Mouse (Mus musculus) neutrophil, adult 5-6 weeks (primary cell): ENCODE data around the gene Prpf4b. TPM values are rescaled to one million over a fixed set of nuclear protein-coding genes. Genes with fewer than 3 reads are reported as not detected.
"Not testable (repeated sequence)": the region's sequence is repeated elsewhere in the genome, so short reads cannot be mapped to it uniquely, and the experiment has no call there.

Source experiments
- ATAC-seq: fragments of 151-379, 151-347 bp; 2 replicates; pipeline ENCODE4 v1.8.0; 2017; ENCODE audit warnings: mild to moderate bottlenecking, moderate TSS enrichment; ENCODE audit not compliant: insufficient number of reproducible peaks, poor library complexity, low FRiP score, severe bottlenecking; ENCODE audit errors: extremely low read depth
- total RNA-seq: library from RNA; stranded (forward); fragments of 200-1000 nt; gene quantifications from 2 replicates; pipeline ENCODE4 v1.2.3, GENCODE M21; 2017

Gene Prpf4b
- 201 and 203 TPM in 2 replicates for total RNA-seq

DNA sequence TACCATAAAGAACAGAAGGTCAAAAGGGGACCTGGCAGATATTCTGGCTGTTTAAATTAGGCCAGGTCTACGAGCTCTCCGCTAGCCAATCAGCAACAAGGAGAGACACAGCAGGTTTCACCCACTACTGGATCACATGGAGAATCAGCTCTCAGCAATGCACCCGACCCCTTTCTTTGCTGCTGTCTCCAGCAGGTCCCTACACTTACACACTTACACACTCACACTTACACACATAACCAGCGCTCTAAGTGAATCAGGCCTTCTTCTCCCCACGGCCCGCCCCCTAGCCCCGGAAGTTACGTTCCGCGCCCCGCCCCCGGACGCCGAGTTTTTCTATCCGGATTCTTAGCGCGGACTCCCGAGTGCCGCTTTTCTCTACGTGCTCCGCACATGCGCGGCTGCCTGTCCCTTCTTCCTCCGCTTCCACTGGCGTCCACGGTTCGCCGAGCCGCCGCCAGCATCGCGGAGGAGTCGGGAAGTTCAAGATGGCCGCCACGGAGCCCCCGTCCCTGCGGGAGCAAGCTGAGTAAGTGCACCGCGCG, at the start of gene Prpf4b:
Gene Prpf4b, plus strand, starts transcription at position 137 of the 545 bp plus-strand sequence.
- ATAC-seq = peak; percentile 71

DNA sequence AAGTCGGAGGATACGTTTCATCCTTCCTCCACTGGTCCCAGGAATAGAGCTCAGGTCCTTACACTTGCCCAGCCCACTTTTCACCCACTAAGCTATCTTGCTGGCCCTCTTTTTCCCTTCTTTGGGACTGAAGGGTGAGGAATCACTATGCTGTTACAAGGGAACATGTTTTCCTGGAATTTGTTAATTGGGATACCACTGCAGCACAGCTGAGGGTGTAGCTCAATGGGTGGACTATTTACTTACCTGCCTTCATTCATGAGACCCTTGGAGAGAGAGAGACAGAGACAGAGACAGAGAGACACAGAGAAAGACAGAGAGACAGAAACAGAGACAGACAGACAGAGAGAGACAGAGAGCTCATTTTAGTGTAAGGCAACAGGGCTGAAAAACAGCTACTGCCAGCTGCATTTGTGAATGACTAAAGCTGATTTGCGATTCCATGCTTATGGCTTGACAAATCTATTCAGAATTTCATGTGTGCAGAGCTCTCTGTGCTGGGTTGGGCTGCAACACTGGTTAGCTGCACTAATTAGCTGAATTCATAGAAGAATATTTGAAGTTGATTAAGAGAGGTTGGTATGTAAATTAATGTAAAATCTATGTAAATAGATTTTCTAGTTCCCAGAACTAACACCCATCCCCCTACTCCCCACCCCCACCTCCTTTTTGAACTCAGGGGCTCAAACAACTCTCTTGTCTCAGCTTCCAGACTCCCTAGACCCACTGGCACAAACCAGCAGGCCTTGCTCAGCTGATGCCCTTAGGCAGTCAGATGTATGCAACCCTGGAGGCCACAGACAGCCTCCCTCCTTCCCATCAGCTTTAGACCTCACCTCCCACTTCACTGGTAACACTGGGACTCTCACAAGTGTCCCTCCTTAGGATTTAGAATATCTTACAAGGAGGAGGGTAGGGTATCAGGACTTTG, 48.1 kb upstream of the Prpf4b start:
- no peak for ATAC-seq

DNA sequence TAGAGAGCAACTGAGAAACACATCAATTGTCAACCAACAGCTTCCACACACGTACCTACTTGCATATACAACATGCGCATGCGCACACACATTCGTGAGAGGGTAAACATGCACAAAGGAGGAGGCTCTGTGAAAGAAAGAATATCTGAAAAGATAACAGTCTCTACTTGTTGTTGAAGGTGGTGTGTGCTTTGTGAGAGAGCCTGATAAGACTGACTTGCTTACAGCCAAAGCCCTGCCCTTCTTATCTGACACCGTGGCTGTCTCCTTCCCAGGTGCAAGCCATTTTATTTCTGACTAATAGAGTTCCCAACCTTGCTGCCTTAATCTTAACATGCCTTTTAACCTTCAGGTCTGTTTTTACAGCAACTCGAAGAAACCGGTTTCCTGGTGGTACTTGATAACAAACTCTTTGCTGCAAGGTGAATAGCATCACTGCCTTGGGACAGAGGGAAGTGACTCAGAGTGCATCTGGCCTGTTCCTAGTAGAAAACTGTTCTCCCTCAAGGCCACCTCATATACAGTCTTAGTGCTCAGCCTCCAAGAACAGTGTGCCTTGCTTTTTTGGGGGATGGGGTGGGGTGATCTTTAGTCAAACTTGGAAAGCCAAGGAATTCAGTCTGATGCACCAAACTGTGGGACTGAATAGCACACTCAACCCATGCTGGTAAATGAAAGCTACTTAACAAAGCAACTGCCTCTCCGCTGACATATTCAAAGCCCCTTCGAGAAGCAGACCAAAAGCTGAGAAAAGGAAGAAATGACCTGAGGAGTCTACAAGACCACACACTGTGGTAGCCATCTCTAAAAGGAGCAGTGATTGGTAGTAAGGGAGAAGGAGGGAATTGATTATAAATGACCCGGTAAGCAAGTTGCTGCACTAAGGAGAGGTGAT, 46.9 kb upstream of the Prpf4b start:
- ATAC-seq = no peak

DNA sequence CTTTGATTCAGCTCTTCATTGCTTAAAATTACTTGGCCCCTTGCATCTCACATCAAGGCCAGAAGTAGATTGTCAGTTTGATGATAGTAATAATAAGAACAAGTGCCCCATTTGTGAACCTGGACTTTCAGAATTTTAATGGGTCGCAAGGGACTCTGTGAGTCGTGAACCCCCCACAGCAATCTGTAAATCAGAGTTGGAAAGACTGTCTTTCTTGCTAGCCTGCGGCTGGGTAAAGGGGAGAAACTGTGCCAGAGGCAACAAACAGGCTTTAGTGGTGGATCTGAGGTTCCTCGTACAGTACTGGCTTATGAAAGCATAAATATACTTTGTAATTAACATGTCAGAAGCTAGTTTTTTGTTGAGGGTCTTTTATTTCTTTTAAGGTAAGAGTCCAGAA, 32.3 kb upstream of the Prpf4b start:
- ATAC-seq = no peak

DNA sequence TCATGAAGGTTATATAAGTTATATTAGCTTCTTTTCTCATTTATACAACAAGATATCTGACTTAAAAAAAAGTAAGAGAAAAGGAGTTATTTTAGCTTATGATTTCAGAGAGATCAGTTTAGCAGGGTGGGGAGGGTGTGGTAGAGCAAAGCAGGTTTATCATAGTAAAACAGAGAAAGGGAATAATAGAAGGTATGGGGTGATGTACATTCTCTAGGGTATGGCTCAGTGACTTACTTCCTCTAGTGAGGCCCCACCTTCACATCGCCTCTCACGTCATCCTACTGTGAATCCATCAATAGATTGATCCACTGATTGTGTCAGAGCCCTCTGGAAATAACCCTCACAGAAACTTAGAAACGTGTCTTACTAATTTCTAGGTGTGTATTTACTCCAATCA, 24.3 kb upstream of the Prpf4b start:
- ATAC-seq = no peak

DNA sequence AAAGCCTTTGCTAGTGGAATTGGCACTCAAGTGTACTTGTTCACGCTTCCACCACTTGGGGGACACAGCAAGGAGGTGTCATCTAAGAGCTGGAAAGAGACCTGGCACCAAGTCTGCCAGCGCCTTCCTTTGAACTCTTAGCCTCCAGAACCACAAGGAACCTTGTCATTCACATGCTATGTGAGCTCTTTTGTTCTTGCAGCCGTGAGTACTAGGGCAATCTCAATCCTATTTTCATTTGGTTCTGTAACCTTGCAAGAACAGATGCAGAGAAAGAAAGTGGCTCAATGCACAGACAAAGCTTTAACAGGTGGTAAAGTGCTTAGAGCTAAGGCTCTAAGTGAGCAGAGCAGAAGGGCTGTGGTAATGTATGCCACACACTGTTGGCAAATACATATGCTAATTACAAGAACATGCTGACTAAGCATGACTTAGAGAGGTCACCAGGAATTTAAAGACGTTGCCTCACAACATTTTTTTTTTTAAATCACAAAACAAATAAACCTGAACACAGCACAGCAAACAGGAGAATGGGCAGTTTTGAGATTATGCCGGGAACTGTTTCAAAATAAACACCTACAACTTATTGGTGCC, 23.8 kb upstream of the Prpf4b start:
- ATAC-seq = no peak

DNA sequence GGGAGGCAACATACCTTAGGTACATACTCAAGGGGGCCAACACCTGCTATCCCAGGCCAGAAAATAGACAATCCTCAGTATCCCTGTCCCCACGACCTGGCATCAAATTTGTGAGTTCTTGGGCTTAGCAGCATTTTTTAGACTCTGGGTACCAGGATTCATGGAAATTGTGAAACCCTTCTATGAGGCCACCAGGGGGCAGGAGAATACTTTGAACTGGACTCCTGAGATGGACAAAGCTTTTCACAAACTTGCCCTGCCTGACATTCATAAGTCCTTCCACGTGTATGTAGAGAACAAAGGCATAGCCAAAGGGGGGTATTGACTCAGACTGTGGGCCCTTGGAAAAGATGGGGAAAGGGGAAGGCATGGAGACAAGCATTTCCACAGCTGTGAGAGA, 17.6 kb upstream of the Prpf4b start:
- ATAC-seq = no peak

DNA sequence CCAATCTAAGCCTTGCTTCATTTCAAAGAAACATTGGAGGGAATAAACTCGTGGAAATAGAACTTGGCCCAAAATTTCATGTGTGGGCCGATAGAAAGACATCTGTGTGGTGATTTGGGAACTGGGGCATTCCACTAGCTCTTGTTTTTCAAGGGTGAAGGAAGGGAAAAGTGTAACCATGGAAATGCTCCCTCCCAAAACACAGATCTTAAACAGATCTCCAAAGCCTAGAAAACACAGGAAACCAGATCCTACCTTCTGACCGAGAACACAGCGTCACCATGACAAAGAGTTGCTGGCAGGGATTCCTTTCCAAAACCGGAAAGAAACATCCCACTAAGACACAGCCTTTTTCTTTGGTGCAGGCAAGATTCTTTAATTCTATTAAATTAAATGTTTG, 15.7 kb upstream of the Prpf4b start:
- no peak for ATAC-seq

DNA sequence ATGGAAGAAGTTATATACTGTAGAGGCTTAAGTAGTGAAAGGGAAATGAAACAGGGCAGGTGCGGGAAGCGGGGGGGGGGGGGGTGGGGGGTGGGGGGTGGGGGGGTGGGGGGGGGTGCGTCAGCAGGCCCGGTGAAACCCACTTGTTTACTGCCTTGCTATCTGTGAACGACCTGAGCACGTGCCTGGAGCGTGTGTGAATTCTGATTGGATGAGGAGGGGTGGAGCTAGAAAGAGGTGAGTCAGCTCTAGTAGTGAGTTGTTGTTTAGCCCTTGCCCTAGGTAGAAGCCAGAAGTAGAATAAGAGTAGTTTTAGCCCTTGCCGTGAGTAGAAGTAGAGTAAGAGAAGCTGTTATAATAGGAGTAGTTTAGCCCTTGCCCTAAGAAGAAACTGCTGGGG, 13.9 kb upstream of the Prpf4b start:
- ATAC-seq = peak; percentile 73

DNA sequence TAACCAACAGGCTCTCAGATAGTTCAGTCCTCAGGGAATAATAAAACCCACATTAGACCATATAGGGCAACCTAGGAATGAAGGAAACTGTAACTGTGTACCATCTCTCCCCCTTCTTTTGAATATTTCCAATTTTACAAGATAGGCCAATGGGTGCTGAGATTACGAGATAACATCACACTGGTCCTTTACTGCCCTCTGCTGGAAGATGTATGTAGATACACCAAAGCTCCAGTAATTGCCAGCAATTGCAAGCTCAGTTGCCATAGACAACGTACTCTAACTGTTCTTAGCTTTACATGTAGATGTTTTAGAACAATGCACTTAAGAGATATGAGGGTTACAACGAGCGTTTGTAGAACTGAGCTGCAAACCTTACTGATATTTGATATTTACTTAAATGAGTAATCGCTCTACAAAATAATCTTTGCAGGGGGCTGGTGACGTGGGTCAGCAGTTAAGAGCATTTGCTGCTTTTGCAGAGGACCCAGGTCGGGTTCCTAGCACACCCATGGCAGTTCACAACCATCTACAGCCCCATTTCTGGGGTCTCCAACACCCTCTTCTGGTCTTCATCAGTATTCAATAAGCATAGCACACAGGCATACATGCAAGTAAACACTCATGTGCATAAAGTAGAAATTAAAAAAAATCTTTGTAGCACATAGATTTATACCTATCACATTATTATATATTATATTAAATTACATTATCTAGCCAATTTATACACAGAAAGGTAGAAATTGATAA, 10.5 kb upstream of the Prpf4b start:
- peak; percentile 91 for ATAC-seq

DNA sequence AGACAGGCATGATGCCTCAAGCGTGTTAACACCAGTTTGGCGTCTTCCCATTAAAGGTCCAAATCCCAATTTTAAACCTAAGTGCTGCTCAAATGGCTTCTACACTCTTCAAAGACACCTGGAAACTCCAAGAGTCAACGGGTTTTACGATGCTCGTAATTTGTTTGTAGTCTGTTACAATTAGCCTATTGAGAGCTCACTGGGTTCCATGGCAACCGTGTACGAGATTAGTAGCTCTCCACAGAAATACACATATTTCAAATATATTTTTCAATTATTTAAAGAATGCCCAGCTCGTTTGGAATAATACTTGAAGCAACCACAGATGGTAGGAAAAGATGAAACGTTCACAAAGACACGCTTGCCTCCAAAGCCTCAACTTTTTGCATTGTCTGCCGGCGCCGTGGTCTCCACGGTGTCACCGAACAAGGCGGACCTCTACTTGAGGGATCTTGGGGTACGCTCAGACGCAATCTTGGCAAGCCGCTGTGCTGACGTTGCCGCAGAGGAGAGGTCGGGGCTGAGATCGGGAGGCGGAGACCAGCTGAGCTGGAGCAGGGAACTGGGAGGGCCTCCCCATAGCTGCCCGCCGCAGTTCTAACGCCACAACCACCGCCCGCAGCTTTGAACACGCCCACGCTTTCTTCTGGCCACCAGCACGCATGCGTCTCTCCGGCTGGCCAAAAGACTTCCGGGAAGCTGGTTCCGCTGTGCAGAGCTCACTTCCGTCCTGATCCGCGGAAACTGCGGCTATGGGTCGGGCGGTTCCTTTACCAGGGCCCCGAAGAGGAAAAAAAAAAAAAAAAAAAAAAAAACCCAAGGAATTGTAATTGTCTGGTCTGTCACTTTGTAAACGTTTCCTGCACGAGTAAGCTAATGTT, 1.1 kb upstream of the Prpf4b start:
- peak; percentile 89 for ATAC-seq

DNA sequence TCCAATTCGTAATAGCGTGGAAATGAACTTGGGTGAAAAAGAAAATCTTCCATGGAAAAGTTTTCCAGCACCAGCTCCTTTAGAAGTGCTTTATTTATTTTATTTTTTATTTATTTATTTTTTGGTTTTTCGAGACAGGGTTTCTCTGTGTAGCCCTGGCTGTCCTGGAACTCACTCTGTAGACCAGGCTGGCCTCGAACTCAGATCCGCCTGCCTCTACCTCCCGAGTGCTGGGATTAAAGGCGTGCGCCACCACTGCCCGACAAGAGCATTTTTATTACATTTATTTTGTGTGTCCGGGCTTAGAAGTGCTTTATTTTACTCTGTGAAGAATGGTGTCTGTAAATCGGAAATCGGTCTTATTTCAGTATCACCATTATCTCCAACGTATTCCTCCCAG, 366 bp upstream of the Prpf4b start:
- not testable (repeated sequence) for ATAC-seq

DNA sequence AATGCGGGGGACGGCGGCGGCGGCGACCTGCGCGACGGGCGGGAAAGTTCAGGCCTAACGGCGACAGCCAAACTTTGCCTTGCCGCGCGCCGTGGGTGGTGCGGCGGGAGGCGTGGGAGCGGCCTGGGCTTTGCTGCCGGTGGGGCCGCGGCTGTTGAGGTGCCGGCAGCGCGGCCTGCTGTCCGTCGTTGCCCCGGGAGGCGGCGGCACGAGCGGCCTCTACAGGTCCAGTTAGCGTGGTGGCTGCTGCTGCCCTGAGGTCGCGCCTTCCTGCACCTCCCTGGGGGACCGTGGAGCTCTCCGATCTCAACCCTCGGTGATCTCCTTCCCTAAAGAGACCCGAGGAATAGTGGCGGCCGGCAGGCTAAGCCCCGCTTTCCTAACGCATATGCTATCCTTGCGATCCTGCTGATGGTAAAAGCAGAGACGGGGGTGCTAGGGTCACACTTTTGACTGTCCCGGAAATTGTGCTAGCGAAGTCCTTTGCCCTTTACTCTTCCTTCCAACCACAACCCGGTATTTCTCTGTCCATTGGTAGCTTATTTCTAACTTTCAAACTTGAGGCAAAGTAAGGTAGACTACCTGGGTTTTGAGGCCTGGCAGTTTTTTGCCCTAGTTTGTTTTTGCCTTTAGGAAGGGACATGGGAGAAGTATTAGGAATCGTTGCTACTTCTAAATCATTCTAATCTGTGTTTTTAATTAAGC, 791 bp downstream of the Prpf4b start:
- peak; percentile 30; the same call in 1 of the 2 replicates for ATAC-seq

DNA sequence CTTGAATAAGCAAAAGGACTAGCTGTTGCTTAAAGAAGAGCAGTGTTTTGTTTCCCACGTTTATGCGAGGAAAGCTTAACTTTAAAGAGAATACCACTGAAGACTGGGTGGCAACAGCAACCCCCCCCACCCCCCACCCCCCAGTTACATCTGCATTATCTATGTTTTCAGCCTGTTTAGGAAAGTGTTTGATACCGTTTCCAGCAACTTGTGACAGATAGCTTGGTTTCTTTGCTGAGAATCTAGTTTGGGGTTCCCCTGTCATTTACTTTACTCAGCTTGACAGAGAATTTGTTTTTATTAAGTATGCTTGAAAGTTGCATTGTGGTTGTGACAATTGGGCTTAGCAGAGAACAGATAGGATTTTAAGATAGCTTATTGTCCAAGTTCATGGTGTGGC, 1.4 kb downstream of the Prpf4b start:
- ATAC-seq = no peak

DNA sequence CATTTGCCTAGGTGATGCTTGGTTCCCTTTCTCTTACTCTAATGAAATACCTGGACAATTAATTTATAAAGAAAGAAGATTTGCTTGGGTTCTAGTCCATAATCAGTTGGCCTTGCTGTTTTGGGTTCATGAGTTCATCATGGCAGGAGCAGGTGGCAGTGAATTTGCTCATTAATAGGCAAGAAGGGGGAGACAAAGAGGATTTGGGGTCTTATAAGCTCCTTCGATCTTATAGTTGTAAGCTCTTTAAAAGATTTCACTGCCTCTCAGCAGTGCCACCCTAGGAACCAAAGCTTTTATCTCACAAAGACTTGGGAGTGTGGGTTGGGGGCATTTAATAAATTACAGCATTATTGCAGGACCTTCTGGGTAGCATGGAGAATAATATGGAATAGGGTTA, 17.8 kb downstream of the Prpf4b start:
- no peak for ATAC-seq

DNA sequence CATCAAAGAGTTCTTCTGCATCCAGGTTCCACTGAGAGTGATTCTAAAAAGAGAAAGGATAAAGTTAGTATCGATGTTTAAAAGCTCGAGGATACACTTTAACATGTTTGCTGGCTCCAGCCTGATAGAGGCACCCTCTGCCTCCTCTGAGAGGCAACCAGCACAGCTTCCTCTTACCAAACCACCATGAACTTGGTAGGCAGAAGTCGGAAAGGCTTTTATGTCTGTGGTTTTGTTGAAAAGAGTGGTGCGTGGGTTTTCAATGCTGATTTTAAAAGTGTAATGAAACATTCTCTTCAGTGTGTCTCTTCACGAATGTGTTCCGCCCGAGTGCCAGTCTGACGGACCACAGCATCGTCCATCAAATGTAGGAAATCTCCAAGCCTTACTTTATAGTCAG, 39.5 kb downstream of the Prpf4b start:
- ATAC-seq = no peak

DNA sequence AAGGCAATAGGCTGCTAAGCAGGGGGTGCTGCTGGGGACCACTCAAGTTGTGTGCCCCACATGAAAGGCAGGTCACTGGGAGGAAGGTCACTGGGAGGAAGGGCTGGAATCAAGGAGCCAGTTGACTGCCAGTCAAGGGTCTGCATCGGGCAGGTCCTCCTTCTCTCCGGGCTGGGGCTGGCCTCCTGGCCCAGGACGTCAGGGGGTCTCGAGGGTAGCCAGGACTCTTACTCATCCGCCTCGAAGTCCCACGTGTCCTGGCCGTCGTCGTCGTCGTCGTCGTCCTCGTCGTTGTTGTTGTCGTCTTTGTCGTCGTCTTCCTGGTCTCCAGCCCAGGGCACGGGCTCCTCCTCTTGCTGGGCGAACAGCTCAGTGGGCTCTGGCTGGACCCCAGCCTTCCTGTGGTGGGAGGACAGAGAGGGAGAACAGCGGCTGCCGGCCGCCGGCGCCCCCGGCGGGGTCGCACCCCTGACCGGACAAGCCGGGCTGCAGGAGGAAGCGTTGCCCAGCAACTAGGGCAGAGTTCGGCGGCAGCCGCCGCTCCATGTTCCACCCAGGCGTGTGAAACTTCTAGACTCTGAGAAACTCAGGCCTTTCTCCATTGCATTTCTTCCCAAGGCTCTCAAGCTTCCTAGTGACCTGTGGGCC, 41.5 kb downstream of the Prpf4b start:
- no peak for ATAC-seq
